29 mouse cellular contexts compared by ENCODE assay signal in genomic region chr9:96452956-96453355, GRCm38 (mm10).
"Had no signal": no experiment of that assay in that cellular context is flagged by ENCODE, and none has a peak within 500 bp of the region (broad histone marks: within the 10 kb centered on the region; RNA-seq: fewer than 3 reads in every experiment).

No protein-coding gene starts in this region.

- H3K4me2 ChIP-seq: embryonic facial prominence, embryonic 12.5 days; embryonic facial prominence, embryonic 13.5 days; embryonic facial prominence, embryonic 15.5 days; forebrain, embryonic 12.5 days; forebrain, embryonic 13.5 days; forebrain, embryonic 15.5 days had no signal

- H3K4me1 ChIP-seq: embryonic facial prominence, embryonic 12.5 days; embryonic facial prominence, embryonic 15.5 days; forebrain, embryonic 15.5 days had no signal

- H3K27me3 ChIP-seq: embryonic facial prominence, embryonic 12.5 days; embryonic facial prominence, embryonic 13.5 days; embryonic facial prominence, embryonic 15.5 days; forebrain, embryonic 13.5 days; forebrain, embryonic 15.5 days had no signal

- ATAC-seq: forebrain, embryonic 13.5 days; forebrain, embryonic 14.5 days; forebrain, embryonic 15.5 days; forebrain, embryonic 16.5 days; forebrain, postnatal 0 days had no signal

- H3K9ac ChIP-seq: embryonic facial prominence, embryonic 12.5 days; embryonic facial prominence, embryonic 13.5 days; embryonic facial prominence, embryonic 15.5 days; forebrain, embryonic 12.5 days; forebrain, embryonic 13.5 days; forebrain, embryonic 15.5 days; forebrain, postnatal 0 days had no signal

- H3K27ac ChIP-seq: embryonic facial prominence, embryonic 10.5 days; embryonic facial prominence, embryonic 12.5 days; embryonic facial prominence, embryonic 13.5 days; embryonic facial prominence, embryonic 15.5 days; forebrain, embryonic 10.5 days; forebrain, embryonic 12.5 days; forebrain, embryonic 13.5 days; forebrain, embryonic 15.5 days; gastrocnemius, adult 2 months; heart, adult 2 months had no signal

- H3K4me3 ChIP-seq: embryonic facial prominence, embryonic 10.5 days; embryonic facial prominence, embryonic 12.5 days; embryonic facial prominence, embryonic 13.5 days; embryonic facial prominence, embryonic 15.5 days; erythroblast, embryonic 14.5 days; forebrain, embryonic 10.5 days; forebrain, embryonic 12.5 days; forebrain, embryonic 13.5 days; forebrain, embryonic 15.5 days; gastrocnemius, adult 2 months; heart, adult 2 months had no signal

- DNase-seq: cerebellum, adult 2 months; cerebellum, adult 8-10 months; cerebellum, adult 9-10 months; cerebellum, adult 9-11 months; cerebellum, postnatal 10 days; cerebellum, postnatal 14 days; cerebellum, postnatal 25 days; cerebellum, postnatal 36 days; embryo, embryonic 11 days; forebrain, postnatal 0 days; gastrocnemius, adult 2 months; gastrocnemius, postnatal 10 days; gastrocnemius, postnatal 14 days; gastrocnemius, postnatal 25 days; gastrocnemius, postnatal 36 days; heart, adult 11 months; heart, adult 18-20 months; heart, adult 2 months had no signal

- H3K36me3 ChIP-seq: embryonic facial prominence, embryonic 10.5 days; embryonic facial prominence, embryonic 12.5 days; embryonic facial prominence, embryonic 13.5 days; embryonic facial prominence, embryonic 15.5 days; forebrain, embryonic 10.5 days; forebrain, embryonic 12.5 days; forebrain, embryonic 15.5 days had no signal

- H3K9me3 ChIP-seq: embryonic facial prominence, embryonic 10.5 days; embryonic facial prominence, embryonic 12.5 days; embryonic facial prominence, embryonic 13.5 days; embryonic facial prominence, embryonic 15.5 days; forebrain, embryonic 10.5 days; forebrain, embryonic 12.5 days; forebrain, embryonic 13.5 days; forebrain, embryonic 15.5 days had no signal
